Mouse (Mus musculus) ES-E14 (cell line): Measurements from ENCODE around the gene Mtcp1.

Experiments
- HCFC1 ChIP-seq: IDR thresholded peaks from 2 replicates; pipeline ENCODE4 v1.6.1; 2012; ENCODE audit warnings: low read length, inconsistent platforms, borderline replicate concordance; ENCODE audit not compliant: insufficient read depth
- MAFK ChIP-seq: IDR thresholded peaks from 2 replicates; pipeline ENCODE4 v1.6.1; 2014; ENCODE audit warnings: mild to moderate bottlenecking, low read depth, low read length, inconsistent platforms; ENCODE audit not compliant: insufficient read depth

DNA sequence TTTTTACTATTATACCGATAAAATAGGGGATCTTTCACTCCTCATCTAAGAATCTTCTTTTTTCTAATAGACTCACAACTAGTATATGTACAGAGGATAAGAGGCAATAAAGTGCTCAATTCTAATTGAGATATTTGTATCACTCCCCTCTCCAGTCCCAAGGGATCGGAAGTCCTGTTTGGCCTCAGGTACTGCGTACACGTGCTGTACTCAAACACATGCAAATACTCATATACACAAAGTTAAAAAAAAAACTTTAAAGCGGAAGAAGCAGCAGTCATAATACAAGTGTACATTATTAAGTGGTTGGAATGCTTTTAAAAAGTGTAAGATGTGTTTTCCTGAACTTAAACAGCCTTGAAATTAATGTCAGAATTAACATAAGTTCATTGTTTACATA, 34.7 kb downstream of the Mtcp1 start:
- no peak for TF ChIP-seq HCFC1
- TF ChIP-seq MAFK: no peak
